In the genomic region with DNA sequence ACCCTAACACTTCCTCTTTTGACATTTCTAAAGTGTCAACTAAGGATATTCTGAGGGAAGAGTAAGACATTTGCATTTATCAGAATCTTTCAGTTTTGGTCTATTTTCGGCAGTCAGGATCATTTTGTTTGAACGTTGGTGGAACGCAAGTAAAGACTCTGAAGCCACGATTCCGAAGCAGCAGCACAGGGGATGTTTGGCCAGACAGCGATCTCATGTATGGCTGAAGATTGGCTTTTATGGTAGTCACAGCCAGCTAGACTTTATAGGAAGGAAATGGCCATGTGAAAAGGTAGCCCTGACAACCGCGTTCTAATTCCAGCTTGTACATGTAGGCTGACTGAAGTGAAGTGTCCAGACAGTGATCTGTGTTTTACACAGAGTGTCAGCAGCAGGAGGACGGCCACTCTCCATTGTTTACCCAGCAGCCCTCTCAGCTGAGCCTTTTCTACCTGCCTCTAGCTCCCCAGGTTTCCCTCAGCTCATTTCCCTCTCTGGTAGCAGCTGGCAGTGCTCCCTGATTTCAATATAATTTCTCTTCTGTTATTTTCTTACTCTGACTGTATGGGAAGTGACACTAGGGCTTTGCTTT, we compare ENCODE assay signal across 8 mouse cellular contexts. TPM values are rescaled to one million over a fixed set of nuclear protein-coding genes. Genes with fewer than 3 reads are reported as not detected.
DNase-seq lines count a peak whose midpoint lies in the region; ATAC-seq and TF ChIP-seq lines count a peak whose summit lies in the region.
"Not testable (repeated sequence)": the region's sequence is repeated elsewhere in the genome, so short reads cannot be mapped to it uniquely, and the experiment has no call there.

No protein-coding gene starts in this region.

- intact Hi-C loops in heart, adult 2 months (cut with DNase I): not testable (repeated sequence)

- DNase-seq in heart, adult 2 months; thymus, adult 2 months: not testable (repeated sequence)

- not testable (repeated sequence) for H3K79me2 ChIP-seq in heart, adult 2 months (replicated peaks; ENCODE audit: control insufficient read depth, insufficient read depth, low read length)

- not testable (repeated sequence) for H3K4me1 ChIP-seq in heart, adult 2 months (ENCODE audit: control insufficient read depth, insufficient read depth, low read length); hindbrain, embryonic 16.5 days (ENCODE audit: control insufficient read depth, insufficient read depth, low read depth, low read length); limb, embryonic 12.5 days (replicated peaks); lung, embryonic 16.5 days (replicated peaks; ENCODE audit: control insufficient read depth, insufficient read depth, low read length); thymus, adult 2 months (replicated peaks; ENCODE audit: control insufficient read depth, insufficient read depth, low read length)

- H3K36me3 ChIP-seq in heart, adult 2 months (ENCODE audit: control insufficient read depth, insufficient read depth, low read length); hindbrain, embryonic 16.5 days (ENCODE audit: control insufficient read depth, insufficient read depth, low read length); lung, embryonic 16.5 days (ENCODE audit: control insufficient read depth, insufficient read depth, low read length); thymus, adult 2 months (ENCODE audit: control insufficient read depth, insufficient read depth, low read length): not testable (repeated sequence)
- H3K36me3 ChIP-seq in limb, embryonic 12.5 days: peaks cover 14% of the 10 kb centered on the region

- not testable (repeated sequence) for H3K9me3 ChIP-seq in hindbrain, embryonic 16.5 days (ENCODE audit: control insufficient read depth, low read length); limb, embryonic 12.5 days; lung, embryonic 16.5 days (ENCODE audit: control insufficient read depth, low read length)

- H3K27me3 ChIP-seq in heart, adult 2 months (ENCODE audit: control insufficient read depth, insufficient read depth, low read length); hindbrain, embryonic 16.5 days (replicated peaks; ENCODE audit: control insufficient read depth, insufficient read depth, low read length); limb, embryonic 12.5 days; lung, embryonic 16.5 days (ENCODE audit: control insufficient read depth, insufficient read depth, low read depth, low read length); thymus, adult 2 months (ENCODE audit: control insufficient read depth, insufficient read depth, low read length): not testable (repeated sequence)

- H3K4me2 ChIP-seq in hindbrain, embryonic 16.5 days (ENCODE audit: low read length): peak overlapping the region; percentile 56
- H3K4me2 ChIP-seq in limb, embryonic 12.5 days: peak overlapping the region; percentile 61
- H3K4me2 ChIP-seq in lung, embryonic 16.5 days (ENCODE audit: low read depth, low read length): peak overlapping the region; percentile 55

- WGBS in heart, adult 2 months: under 1% methylated on average over 9 of the region's 9 CpGs
- 8% methylated on average over 8 of the region's 9 CpGs for WGBS in hindbrain, embryonic 16.5 days
- 12% methylated on average over 9 of the region's 9 CpGs for WGBS in limb, embryonic 12.5 days
- 1% methylated on average over 8 of the region's 9 CpGs for WGBS in lung, embryonic 16.5 days
- WGBS in thymus, adult 2 months: under 1% methylated on average over 9 of the region's 9 CpGs

- ATAC-seq in cerebellum, adult (ENCODE audit: insufficient number of reproducible peaks, low FRiP score, low TSS enrichment): peak; percentile 56
- ATAC-seq in erythroblast, adult 5-6 weeks (replicated peaks; ENCODE audit: low FRiP score, poor library complexity, severe bottlenecking): peak; percentile 36
- peak; percentile 43 for ATAC-seq in hindbrain, embryonic 16.5 days
- ATAC-seq in limb, embryonic 12.5 days (ENCODE audit: insufficient number of reproducible peaks, insufficient read depth, low FRiP score, low TSS enrichment, low read depth): not testable (repeated sequence)
- peak; percentile 45 for ATAC-seq in lung, embryonic 16.5 days (ENCODE audit: low read depth)
- peak; percentile 8; the same call in 1 of the 2 replicates for ATAC-seq in monocyte, adult 5-6 weeks (replicated peaks; ENCODE audit: insufficient number of reproducible peaks, low FRiP score, low TSS enrichment, poor library complexity, severe bottlenecking)

- TF ChIP-seq POLR2A in heart, adult 2 months (IDR thresholded peaks at IDR 0.05; ENCODE audit: insufficient read depth, low read depth, low read length); thymus, adult 2 months (IDR thresholded peaks at IDR 0.05; ENCODE audit: control insufficient read depth, extremely low read depth, insufficient read depth, low read length, poor library complexity): not testable (repeated sequence)

- TF ChIP-seq CTCF in heart, adult 2 months (IDR thresholded peaks at IDR 0.05); thymus, adult 2 months (IDR thresholded peaks at IDR 0.05; ENCODE audit: borderline replicate concordance, control insufficient read depth, extremely low read depth, insufficient read depth, low read length, poor library complexity): not testable (repeated sequence)

- TF ChIP-seq EP300 in heart, adult 2 months (IDR thresholded peaks at IDR 0.05; ENCODE audit: insufficient read depth, low read depth, low read length): not testable (repeated sequence)

- H3K4me3 ChIP-seq in heart, adult 2 months: peak overlapping the region; percentile 39
- H3K4me3 ChIP-seq in hindbrain, embryonic 16.5 days (ENCODE audit: low read length): peak overlapping the region; percentile 44
- peak overlapping the region; percentile 45 for H3K4me3 ChIP-seq in limb, embryonic 12.5 days (replicated peaks)
- H3K4me3 ChIP-seq in lung, embryonic 16.5 days (ENCODE audit: low read length): peak overlapping the region; percentile 62
- H3K4me3 ChIP-seq in thymus, adult 2 months (ENCODE audit: control insufficient read depth, insufficient read depth, low read length): peak overlapping the region; percentile 23

- peak overlapping the region; percentile 40; the same call in 1 of the 2 replicates for H3K27ac ChIP-seq in heart, adult 2 months
- peak overlapping the region; percentile 83 for H3K27ac ChIP-seq in hindbrain, embryonic 16.5 days (ENCODE audit: low read depth, low read length)
- H3K27ac ChIP-seq in limb, embryonic 12.5 days: not testable (repeated sequence)
- H3K27ac ChIP-seq in lung, embryonic 16.5 days (ENCODE audit: low read length): peak overlapping the region; percentile 73; the same call in 1 of the 2 replicates
- peak overlapping the region; percentile 45 for H3K27ac ChIP-seq in thymus, adult 2 months (ENCODE audit: control insufficient read depth, insufficient read depth, low read length)

- peak overlapping the region; percentile 60 for H3K9ac ChIP-seq in heart, adult 2 months (ENCODE audit: low read depth, low read length)
- peak overlapping the region; percentile 70 for H3K9ac ChIP-seq in hindbrain, embryonic 16.5 days (ENCODE audit: low read depth, low read length)
- H3K9ac ChIP-seq in limb, embryonic 12.5 days (replicated peaks): peak overlapping the region; percentile 51
- peak overlapping the region; percentile 75 for H3K9ac ChIP-seq in lung, embryonic 16.5 days (ENCODE audit: low read length)

RNA-seq across cellular contexts. Expression of a gene that starts 0.6 kb away (rescaled TPM):
- total RNA-seq in erythroblast, adult 5-6 weeks (2015; ENCODE audit: low replicate concordance): 47.7 and 59.6 TPM in 2 replicates
- 21.3 and 49.7 TPM in 2 replicates for total RNA-seq in erythroblast, adult 5-6 weeks (2017; ENCODE audit: low replicate concordance)
- 10 to 100 TPM; 34.2 to 42.1 TPM for total RNA-seq in heart, adult 2 months (2021)
- polyA plus RNA-seq in heart, adult 2 months (2012; rRNA removed): 113 and 143 TPM in 2 replicates
- polyA plus RNA-seq in hindbrain, embryonic 16.5 days (2015; fragmentation: Nextera tagmentation; extraction: Ambion mirVana): 1,010 and 1,046 TPM in 2 replicates
- polyA plus RNA-seq in limb, embryonic 12.5 days (2016; fragmentation: Nextera tagmentation; extraction: Ambion mirVana): 528 and 536 TPM in 2 replicates
- polyA plus RNA-seq in lung, embryonic 16.5 days (2015; fragmentation: Nextera tagmentation; extraction: Ambion mirVana): 525 and 538 TPM in 2 replicates
- 93.0 to 145 TPM (median 122 TPM) in 3 replicates for total RNA-seq in monocyte, adult 5-6 weeks (2017)
- polyA plus RNA-seq in thymus, adult 2 months (2012; rRNA removed): 296 and 470 TPM in 2 replicates
